Mouse (Mus musculus) neural tube, embryonic 13.5 days (tissue): Measurements from ENCODE around the gene Zeb2. TPM values are rescaled to one million over a fixed set of nuclear protein-coding genes. Genes with fewer than 3 reads are reported as not detected.

ENCODE experiments used
- ATAC-seq: fragments of 200-750 bp; cut with Nextera tagmentation; 2 replicates; pipeline ENCODE4 v1.8.0; 2017; ENCODE audit warnings: low read depth, mild to moderate bottlenecking, moderate TSS enrichment, moderate library complexity
- H3K27ac ChIP-seq: fragments of 300-500 bp; sonication (generic); replicated peaks from 2 replicates; pipeline ENCODE4 v1.5.1; 2015; ENCODE audit warnings: moderate library complexity, mild to moderate bottlenecking, inconsistent platforms
- H3K27me3 ChIP-seq: fragments of 300-500 bp; sonication (generic); 2 replicates; pipeline ENCODE4 v1.6.1; 2015; ENCODE audit warnings: mild to moderate bottlenecking, inconsistent platforms
- H3K36me3 ChIP-seq: fragments of 300-500 bp; sonication (generic); 2 replicates; pipeline ENCODE4 v1.6.1; 2015; ENCODE audit warnings: mild to moderate bottlenecking, inconsistent platforms
- H3K4me1 ChIP-seq: fragments of 300-500 bp; sonication (generic); replicated peaks from 2 replicates; pipeline ENCODE4 v1.6.1; 2015; ENCODE audit warnings: inconsistent platforms
- H3K4me2 ChIP-seq: fragments of 300-500 bp; sonication (generic); 2 replicates; pipeline ENCODE4 v1.6.1; 2015; ENCODE audit warnings: inconsistent platforms, mild to moderate bottlenecking, moderate library complexity
- H3K4me3 ChIP-seq: fragments of 300-500 bp; sonication (generic); 2 replicates; pipeline ENCODE4 v1.5.1; 2015; ENCODE audit warnings: mild to moderate bottlenecking, inconsistent platforms
- H3K9ac ChIP-seq: fragments of 300-500 bp; sonication (generic); 2 replicates; pipeline ENCODE4 v1.6.1; 2015; ENCODE audit warnings: moderate library complexity, mild to moderate bottlenecking, inconsistent platforms
- H3K9me3 ChIP-seq: fragments of 300-500 bp; sonication (generic); 2 replicates; pipeline ENCODE4 v1.6.1; 2016; ENCODE audit warnings: inconsistent platforms
- WGBS: fragments of 180-500 bp; shearing (Covaris S2); methylation state at CpG from one replicate; pipeline ENCODE4 v1.1.7; 2015; 5-methylcytosine and 5-hydroxymethylcytosine counted together
- microRNA-seq: library from miRNA; unstranded; fragments of <30 nt; microRNA quantifications from one replicate; pipeline ENCODE4, GENCODE M21; 2016
- polyA plus RNA-seq: library from polyadenylated mRNA; unstranded; fragments of >200 nt; fragmentation: Nextera tagmentation; extraction: Ambion mirVana; gene quantifications from 2 replicates; pipeline ENCODE4 v1.2.1, GENCODE M21; 2015

Gene Zeb2
- polyA plus RNA-seq, 1 experiment from 2014 or later: 48.9 TPM

DNA sequence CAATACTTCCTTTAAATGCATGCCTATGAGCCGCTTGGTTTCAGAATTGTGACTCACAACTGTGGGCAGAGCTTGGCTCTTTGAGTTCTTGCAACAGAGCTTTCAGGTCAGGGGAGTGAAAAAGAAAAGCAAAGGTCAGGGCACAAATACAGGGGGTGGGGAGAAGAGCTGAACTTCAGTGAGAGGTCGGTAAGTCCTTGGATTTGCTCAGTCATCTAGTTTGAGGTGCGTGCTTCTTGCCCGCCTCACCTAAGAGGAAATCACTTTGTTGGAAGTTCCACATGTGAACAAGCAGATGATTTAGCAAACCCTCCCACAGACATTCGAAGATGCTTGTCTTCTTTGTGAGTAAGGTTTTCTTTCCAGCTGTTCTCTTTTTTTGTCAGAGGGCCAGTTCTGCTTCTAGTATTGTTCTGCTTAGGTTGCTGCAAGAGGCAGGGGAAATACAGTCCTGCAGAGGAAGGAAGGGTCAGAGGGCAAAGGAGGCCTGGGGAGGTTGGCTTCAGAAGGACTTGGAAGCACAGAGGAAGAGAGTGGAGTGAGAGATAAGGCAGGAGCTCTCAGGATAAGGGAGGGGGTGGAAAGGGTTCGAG, 164.3 kb downstream of the Zeb2 start:
- WGBS: 49% methylated on average over 6 of the region's 6 CpGs
- no peaks in the 10 kb centered on the region for H3K9me3 ChIP-seq
- ATAC-seq: no peak

DNA sequence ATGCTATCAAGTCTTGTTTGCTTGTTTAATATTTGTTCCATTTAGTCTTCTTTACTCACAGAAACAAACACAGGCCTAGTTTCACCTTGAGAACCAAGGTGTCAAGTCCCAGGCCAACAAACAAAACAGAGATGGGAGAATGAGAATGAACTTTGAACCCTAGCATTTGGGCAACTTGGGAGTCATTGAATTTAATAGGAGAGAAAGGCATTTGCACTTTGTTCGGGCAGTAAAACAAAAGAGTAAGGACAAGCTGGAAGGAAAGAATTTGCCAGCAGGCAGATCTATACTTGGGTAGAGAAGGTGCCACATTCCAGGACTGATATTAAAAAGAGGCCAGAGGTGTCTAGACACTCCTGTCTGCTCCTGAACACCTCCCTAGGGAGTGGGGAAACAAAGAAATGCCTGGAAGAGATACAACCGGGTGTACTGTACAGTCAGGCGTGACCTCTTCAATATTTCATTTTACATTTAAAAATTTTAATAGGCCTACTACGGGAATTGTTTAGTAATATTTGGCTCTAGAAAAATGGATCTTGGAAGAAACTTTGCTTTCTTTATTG, 165.5 kb downstream of the Zeb2 start:
- no peak overlapping the region for H3K4me3 ChIP-seq
- no peak for ATAC-seq
- H3K9me3 ChIP-seq: no peaks in the 10 kb centered on the region
- WGBS: 65% methylated on average over 4 of the region's 4 CpGs
- no peaks in the 10 kb centered on the region for H3K36me3 ChIP-seq
- H3K27me3 ChIP-seq: no peaks in the 10 kb centered on the region
- H3K27ac ChIP-seq: no peak overlapping the region
- no peak overlapping the region for H3K9ac ChIP-seq
- peaks cover 6% of the 10 kb centered on the region; the same call in 1 of the 2 replicates for H3K4me1 ChIP-seq
- no peak overlapping the region for H3K4me2 ChIP-seq

More for the DNA sequence above, 164.3 kb downstream of the Zeb2 start:
- Histone ChIP-seq H3K27ac (no peak overlapping the region), H3K27me3 (no peaks in the 10 kb centered on the region), H3K36me3 (no peaks in the 10 kb centered on the region), H3K9ac (no peak overlapping the region), H3K4me1 (peaks cover 6% of the 10 kb centered on the region; the same call in 1 of the 2 replicates), H3K4me2 (no peak overlapping the region), H3K4me3 (no peak overlapping the region)

DNA sequence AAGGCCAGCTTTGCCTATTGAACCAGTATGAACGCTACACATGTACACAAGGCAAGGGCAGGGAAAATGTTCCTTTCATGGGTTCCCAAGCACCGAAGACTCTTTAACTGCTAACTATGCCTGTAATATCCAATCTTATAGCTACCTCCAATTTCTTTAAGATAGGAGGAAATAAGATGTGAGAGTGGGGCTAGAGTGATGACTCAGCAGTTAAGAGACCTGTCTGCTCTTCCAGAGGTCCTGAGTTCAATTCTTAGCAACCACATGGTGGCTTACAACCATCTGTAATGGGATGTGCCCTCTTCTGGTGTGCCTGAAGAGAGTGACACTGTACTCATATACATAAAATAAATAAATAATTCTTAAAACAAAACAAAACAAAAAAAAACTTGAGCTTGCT, 172.5 kb downstream of the Zeb2 start:
- no peaks in the 10 kb centered on the region for H3K4me1 ChIP-seq
- no peak overlapping the region for H3K27ac ChIP-seq
- H3K27me3 ChIP-seq: no peaks in the 10 kb centered on the region
- H3K4me2 ChIP-seq: no peak overlapping the region
- no peaks in the 10 kb centered on the region for H3K9me3 ChIP-seq
- no peak overlapping the region for H3K4me3 ChIP-seq
- ATAC-seq: no peak
- no peak overlapping the region for H3K9ac ChIP-seq
- H3K36me3 ChIP-seq: no peaks in the 10 kb centered on the region
- 97% methylated on average over 2 of the region's 2 CpGs for WGBS

Small RNA genes within 50 kb of the gene (microRNA-seq; reads per million reads assigned to microRNA genes)
- gene Mir5129: not detected

Other genes starting within 250 kb of the Zeb2 start
- 15.6 and 18.9 TPM in 2 replicates for gene Gtdc1, start 189.7 kb downstream of the Zeb2 start, polyA plus RNA-seq